Mouse (Mus musculus): Measurements from ENCODE around the gene Ins1.

Gene Ins1

GRCm38 (mm10) chr19:52263997-52264396 is at the start of gene Ins1:
Ins1 (plus strand) TSS chr19:52264297.
- DNase-seq (ENCODE audit: low read depth, low spot score) = no peak
